Mouse (Mus musculus) bone marrow macrophage, adult 2 months (primary cell): Measurements from ENCODE around the gene Naa60.

Experiments used
- CTCF ChIP-seq: IDR thresholded peaks from 2 replicates; pipeline ENCODE4 v1.5.1; 2012; ENCODE audit warnings: low read depth, mild to moderate bottlenecking, low read length, moderate library complexity
- POLR2A ChIP-seq: IDR thresholded peaks from 2 replicates; pipeline ENCODE4 v1.6.1; 2012; ENCODE audit warnings: mild to moderate bottlenecking, low read depth, low read length, borderline replicate concordance

- TF ChIP-seq CTCF (no peak), POLR2A (no peak)
These were observed 28.4 kb upstream of the Naa60 start for GRCm38 (mm10) chr16:3843796-3844195.
